Mouse (Mus musculus): ENCODE results near the gene Auts2. TPM values are rescaled to one million over a fixed set of nuclear protein-coding genes. Genes with fewer than 3 reads are reported as not detected.

Gene Auts2
- polyA plus RNA-seq, 1 experiment from 2014 or later = 69.8 TPM

DNA sequence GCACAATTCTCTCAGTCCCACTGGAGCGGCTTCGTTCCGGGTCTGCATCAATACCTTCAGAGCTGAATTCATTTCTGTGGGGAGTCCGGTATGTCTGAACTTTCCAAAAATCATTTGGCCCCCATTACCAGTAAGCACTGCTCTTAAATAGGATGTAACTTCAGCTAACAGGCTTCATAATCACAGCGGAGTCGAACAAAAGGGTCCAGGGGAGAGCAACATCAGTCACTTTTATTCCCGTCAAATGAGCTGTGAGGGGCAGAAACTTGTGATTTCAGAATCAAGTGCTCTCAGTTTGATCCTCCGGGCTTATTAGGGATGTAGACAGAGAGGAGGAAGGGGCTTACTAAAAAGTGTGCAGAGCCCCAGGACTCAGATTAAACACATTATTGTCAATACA is 629.6 kb downstream of the Auts2 start:
- peaks cover 3% of the 10 kb centered on the region for H3K4me1 ChIP-seq
- no peak overlapping the region for H3K4me2 ChIP-seq
- H3K27ac ChIP-seq = no peak overlapping the region
- 56% methylated on average over 8 of the region's 8 CpGs for WGBS
- no peaks in the 10 kb centered on the region for H3K36me3 ChIP-seq
- no peak overlapping the region for H3K9ac ChIP-seq
- no peak overlapping the region for H3K4me3 ChIP-seq
- H3K9me3 ChIP-seq = peaks cover 2% of the 10 kb centered on the region; the same call in 1 of the 2 replicates
- ATAC-seq (ENCODE audit: insufficient number of reproducible peaks, insufficient read depth, low FRiP score, low TSS enrichment, low read depth) = no peak
- H3K27me3 ChIP-seq = no peaks in the 10 kb centered on the region

DNA sequence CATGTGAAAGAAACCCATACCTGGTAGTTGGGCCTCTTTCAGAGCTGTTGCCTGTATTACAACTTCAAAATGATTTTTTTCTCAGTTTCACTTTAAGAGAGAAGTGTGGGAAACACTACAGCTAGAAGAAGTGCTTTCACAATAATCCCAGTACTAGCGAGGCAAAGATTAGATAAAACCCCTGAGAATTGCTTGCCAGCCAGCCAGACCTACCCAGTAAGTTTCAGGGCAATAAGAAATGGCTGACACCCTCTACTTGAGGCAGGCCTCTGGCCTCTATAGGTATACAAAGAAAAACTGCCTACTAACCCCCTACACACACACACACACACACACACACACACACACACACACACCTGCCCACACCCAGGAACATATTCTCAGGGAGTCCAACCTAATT is 630.2 kb downstream of the Auts2 start:
- H3K4me1 ChIP-seq = peaks cover 3% of the 10 kb centered on the region
- ATAC-seq (ENCODE audit: insufficient number of reproducible peaks, insufficient read depth, low FRiP score, low TSS enrichment, low read depth) = no peak
- H3K4me3 ChIP-seq = no peak overlapping the region
- H3K27ac ChIP-seq = no peak overlapping the region
- H3K4me2 ChIP-seq = no peak overlapping the region
- H3K9me3 ChIP-seq = peaks cover 4% of the 10 kb centered on the region; the same call in 1 of the 2 replicates
- WGBS = 58% methylated on average over 1 of the region's 1 CpGs
- no peak overlapping the region for H3K9ac ChIP-seq
- H3K36me3 ChIP-seq = no peaks in the 10 kb centered on the region
- no peaks in the 10 kb centered on the region for H3K27me3 ChIP-seq

DNA sequence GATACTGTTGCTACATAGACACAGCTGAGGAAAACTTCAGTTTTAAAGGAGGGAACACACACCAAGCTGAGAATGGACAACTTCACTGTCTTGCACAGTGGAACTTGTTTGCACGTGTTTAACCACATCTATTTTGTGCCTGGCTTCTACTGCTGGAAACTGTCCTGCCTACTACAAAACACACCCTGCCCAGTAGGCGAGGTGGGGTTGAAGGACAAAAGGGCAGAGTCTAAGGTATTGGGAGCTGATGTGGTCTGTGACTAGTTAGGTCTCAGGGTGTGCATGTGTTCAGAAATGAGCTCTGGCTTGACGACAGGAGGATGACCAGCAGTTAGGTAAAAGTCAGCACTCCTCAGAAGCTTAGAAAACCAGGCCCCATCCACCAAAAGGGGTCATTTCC is 636.8 kb downstream of the Auts2 start:
- H3K4me1 ChIP-seq = no peaks in the 10 kb centered on the region
- H3K27ac ChIP-seq = no peak overlapping the region
- no peaks in the 10 kb centered on the region for H3K27me3 ChIP-seq
- no peak overlapping the region for H3K4me2 ChIP-seq
- WGBS = 84% methylated on average over 3 of the region's 3 CpGs
- no peak for ATAC-seq (ENCODE audit: insufficient number of reproducible peaks, insufficient read depth, low FRiP score, low TSS enrichment, low read depth)
- no peak overlapping the region for H3K4me3 ChIP-seq
- H3K9ac ChIP-seq = no peak overlapping the region
- H3K36me3 ChIP-seq = no peaks in the 10 kb centered on the region
- H3K9me3 ChIP-seq = peaks cover 4% of the 10 kb centered on the region; the same call in 1 of the 2 replicates

DNA sequence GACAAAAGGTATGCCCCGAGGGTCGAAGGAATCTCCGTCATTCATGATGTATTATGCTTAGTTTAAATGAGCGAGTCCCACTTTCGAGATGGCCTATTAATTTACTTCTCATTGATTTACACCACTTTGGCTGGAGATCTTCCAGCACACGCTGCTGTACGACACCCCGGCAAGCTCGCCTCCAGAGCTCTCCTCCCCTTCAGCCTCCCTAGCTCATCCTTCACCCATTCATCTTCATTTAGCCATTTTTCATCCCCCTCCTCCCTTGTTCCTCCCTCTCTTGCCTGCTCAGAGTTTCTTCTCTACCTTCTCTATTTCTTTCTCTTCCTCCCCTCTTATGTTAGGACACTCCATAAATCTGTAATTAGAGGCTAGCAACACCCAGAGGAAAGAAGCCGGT is 638.7 kb downstream of the Auts2 start:
- Histone ChIP-seq H3K4me3 (no peak overlapping the region), H3K36me3 (no peaks in the 10 kb centered on the region), H3K9me3 (peaks cover 4% of the 10 kb centered on the region; the same call in 1 of the 2 replicates), H3K4me2 (no peak overlapping the region), H3K27ac (no peak overlapping the region), H3K9ac (no peak overlapping the region), H3K27me3 (no peaks in the 10 kb centered on the region), H3K4me1 (no peaks in the 10 kb centered on the region)
- 71% methylated on average over 10 of the region's 10 CpGs for WGBS
- no peak for ATAC-seq (ENCODE audit: insufficient number of reproducible peaks, insufficient read depth, low FRiP score, low TSS enrichment, low read depth)

DNA sequence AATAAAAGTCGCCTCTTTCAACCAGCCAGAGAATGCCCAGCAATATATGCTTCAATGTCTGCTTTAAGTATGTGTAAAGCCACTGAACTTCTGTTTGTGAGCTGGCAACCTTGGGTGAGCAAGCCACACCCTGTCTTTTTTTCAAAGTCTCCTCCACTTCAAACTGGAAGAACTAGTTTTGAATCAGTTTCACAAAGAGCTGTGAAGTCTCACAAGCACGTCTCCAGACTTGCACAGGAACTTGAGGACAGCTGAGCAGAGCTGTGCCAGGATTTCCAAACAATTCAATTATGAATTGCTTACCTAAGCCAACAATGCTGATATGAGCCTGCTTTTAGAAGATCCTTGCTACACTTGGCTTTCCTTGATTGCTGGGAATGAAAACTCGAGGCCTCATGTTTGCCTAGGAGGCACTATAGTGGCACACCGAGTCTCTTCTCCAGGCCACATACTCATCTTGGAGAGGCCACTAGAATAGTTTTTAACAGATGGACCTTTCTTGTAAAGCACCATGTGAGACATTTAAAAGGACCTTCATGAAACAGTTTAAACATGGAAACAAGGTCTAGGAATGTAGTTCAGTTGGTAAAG is 645.0 kb downstream of the Auts2 start:
- Histone ChIP-seq H3K4me2 (no peak overlapping the region), H3K9ac (no peak overlapping the region), H3K27ac (peak overlapping the region; percentile 62; the same call in 1 of the 2 replicates), H3K27me3 (no peaks in the 10 kb centered on the region), H3K9me3 (no peaks in the 10 kb centered on the region), H3K36me3 (no peaks in the 10 kb centered on the region), H3K4me3 (no peak overlapping the region), H3K4me1 (peaks cover 9% of the 10 kb centered on the region)
- WGBS = 61% methylated on average over 4 of the region's 4 CpGs
- ATAC-seq (ENCODE audit: insufficient number of reproducible peaks, insufficient read depth, low FRiP score, low TSS enrichment, low read depth) = no peak

DNA sequence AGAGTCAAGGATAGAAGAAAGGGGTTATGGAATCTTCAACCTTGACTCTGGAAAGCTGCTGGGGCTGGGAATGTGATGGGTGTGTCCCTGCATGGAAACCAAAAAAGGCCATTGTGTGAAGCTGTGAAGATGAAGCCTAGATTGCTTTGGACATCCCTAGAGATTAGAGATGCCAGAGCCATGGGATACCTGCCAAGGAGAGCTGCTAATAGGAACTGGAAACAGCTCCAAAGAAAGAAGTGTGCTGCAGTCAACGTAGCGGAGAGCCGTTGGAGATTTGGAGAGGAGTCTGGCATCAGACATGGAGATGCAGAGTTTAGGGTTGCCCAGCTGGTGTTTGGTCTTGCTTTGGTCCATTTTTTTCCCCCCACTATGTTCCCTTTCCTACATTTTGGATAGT is 656.5 kb downstream of the Auts2 start:
- H3K9ac ChIP-seq = no peak overlapping the region
- no peak overlapping the region for H3K27ac ChIP-seq
- WGBS = 95% methylated on average over 3 of the region's 3 CpGs
- H3K36me3 ChIP-seq = no peaks in the 10 kb centered on the region
- H3K4me3 ChIP-seq = no peak overlapping the region
- H3K4me2 ChIP-seq = no peak overlapping the region
- no peaks in the 10 kb centered on the region for H3K9me3 ChIP-seq
- 0 out of 2 replicates have a peak, but pooled peaks cover 5% of the 10 kb centered on the region for H3K4me1 ChIP-seq
- no peaks in the 10 kb centered on the region for H3K27me3 ChIP-seq
- no peak for ATAC-seq (ENCODE audit: insufficient number of reproducible peaks, insufficient read depth, low FRiP score, low TSS enrichment, low read depth)

DNA sequence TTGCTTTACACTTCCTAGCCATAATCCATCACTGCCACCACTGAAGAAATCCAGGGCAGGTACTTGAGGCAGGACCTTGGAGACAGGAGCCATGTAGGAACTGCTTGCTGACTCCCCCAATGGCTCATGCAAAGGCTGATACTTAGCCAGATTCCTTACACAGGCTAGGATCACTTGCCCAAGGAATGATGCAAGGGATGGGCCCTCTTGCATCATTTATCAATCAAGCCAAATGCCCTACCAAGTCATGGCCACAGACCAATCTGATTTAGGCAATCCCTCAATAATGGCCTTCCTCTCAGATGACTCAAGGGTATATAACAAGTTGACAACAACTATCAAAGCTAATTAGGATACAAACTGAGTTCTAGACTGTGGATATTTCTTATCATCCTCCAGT is 666.6 kb downstream of the Auts2 start:
- Histone ChIP-seq H3K9ac (no peak overlapping the region), H3K9me3 (no peaks in the 10 kb centered on the region), H3K4me1 (no peaks in the 10 kb centered on the region), H3K4me2 (no peak overlapping the region), H3K27ac (no peak overlapping the region), H3K4me3 (no peak overlapping the region), H3K36me3 (no peaks in the 10 kb centered on the region), H3K27me3 (no peaks in the 10 kb centered on the region)
- ATAC-seq (ENCODE audit: insufficient number of reproducible peaks, insufficient read depth, low FRiP score, low TSS enrichment, low read depth) = no peak

DNA sequence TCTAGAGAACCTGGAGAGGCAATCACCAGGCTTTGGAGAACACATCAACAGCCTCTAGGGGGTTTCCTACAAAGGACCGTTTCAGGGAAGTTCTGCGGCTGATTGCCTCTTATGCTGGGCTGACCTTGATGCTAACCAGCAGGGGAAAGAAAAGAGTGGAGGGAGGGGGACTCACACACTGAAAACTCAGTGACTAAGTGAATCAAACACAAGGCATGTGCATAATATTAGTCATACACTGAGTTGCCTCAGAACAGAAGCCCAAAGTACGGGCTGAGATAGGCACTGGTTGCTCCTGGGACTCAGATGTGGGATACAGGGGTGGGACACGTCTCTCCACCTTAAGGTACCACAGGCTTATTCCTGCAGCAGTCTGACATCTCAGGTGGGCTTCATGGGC is 667.2 kb downstream of the Auts2 start:
- H3K27ac ChIP-seq = no peak overlapping the region
- H3K4me1 ChIP-seq = no peaks in the 10 kb centered on the region
- H3K9ac ChIP-seq = no peak overlapping the region
- no peaks in the 10 kb centered on the region for H3K36me3 ChIP-seq
- no peaks in the 10 kb centered on the region for H3K9me3 ChIP-seq
- ATAC-seq (ENCODE audit: insufficient number of reproducible peaks, insufficient read depth, low FRiP score, low TSS enrichment, low read depth) = no peak
- H3K4me3 ChIP-seq = no peak overlapping the region
- H3K4me2 ChIP-seq = no peak overlapping the region
- H3K27me3 ChIP-seq = no peaks in the 10 kb centered on the region
- 53% methylated on average over 4 of the region's 4 CpGs for WGBS

DNA sequence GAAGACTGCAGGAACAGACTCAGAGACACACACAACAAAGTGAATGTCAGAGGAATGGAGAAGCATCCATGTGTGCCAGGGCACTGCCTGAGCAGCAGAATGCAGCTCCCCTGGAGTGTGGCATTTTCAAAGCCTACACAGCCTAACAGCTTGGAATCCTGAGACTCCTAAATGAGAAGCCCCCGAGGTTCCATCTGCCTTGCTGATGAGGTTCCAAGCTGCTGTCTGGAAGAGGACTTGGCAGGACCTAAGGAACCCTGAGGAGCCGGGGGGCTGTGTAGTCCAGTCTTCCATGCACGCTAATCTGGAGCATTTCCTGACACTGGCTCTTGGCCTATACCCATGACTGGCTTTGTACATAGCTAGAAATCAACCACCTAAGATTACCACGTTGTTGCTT is 670.0 kb downstream of the Auts2 start:
- Histone ChIP-seq H3K4me1 (peaks cover 3% of the 10 kb centered on the region; the same call in 1 of the 2 replicates), H3K9ac (no peak overlapping the region), H3K4me3 (no peak overlapping the region), H3K36me3 (no peaks in the 10 kb centered on the region), H3K27me3 (no peaks in the 10 kb centered on the region), H3K9me3 (no peaks in the 10 kb centered on the region), H3K27ac (no peak overlapping the region), H3K4me2 (no peak overlapping the region)
- 80% methylated on average over 4 of the region's 4 CpGs for WGBS
- no peak for ATAC-seq (ENCODE audit: insufficient number of reproducible peaks, insufficient read depth, low FRiP score, low TSS enrichment, low read depth)

DNA sequence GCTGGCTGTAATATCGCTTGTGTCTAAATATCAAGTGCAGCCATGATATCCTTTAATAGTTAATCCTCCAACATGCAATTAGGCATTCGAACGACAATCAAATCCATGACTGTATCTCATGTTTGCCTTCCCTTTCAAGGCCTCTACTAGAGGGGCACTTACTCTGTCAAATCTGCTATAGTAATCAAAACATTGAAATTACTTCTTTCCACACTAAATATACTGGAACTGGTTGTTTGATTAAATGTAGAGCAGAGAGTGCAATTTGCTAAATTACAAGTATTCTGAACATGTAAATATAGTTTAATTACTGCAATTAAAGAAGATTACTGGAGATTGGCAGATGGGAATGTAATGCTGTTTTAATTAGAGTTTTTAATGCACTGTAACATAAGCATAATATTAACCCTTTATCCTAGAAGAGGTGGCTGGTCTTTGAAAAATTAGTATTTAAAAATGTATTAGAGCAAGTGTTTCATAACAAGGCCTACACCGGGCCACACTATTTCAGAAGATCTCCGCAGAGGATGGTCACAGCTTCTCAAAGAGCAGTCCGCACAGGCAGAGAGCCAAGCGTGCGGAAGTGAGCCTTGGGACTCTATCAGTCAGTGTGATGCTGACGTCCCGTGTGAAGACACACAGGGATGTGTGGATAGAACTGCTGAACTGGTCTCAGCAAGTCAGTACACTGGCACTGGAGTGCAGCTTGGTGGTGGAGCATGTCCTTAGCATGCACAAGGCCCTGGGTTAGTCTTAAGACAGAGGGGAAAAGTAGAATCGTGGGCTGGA is 673.2 kb downstream of the Auts2 start:
- Histone ChIP-seq H3K9me3 (no peaks in the 10 kb centered on the region), H3K4me2 (no peak overlapping the region), H3K4me3 (no peak overlapping the region), H3K27me3 (no peaks in the 10 kb centered on the region), H3K9ac (no peak overlapping the region), H3K4me1 (peaks cover 6% of the 10 kb centered on the region), H3K27ac (no peak overlapping the region), H3K36me3 (no peaks in the 10 kb centered on the region)
- no peak for ATAC-seq (ENCODE audit: insufficient number of reproducible peaks, insufficient read depth, low FRiP score, low TSS enrichment, low read depth)
- 82% methylated on average over 11 of the region's 11 CpGs for WGBS

DNA sequence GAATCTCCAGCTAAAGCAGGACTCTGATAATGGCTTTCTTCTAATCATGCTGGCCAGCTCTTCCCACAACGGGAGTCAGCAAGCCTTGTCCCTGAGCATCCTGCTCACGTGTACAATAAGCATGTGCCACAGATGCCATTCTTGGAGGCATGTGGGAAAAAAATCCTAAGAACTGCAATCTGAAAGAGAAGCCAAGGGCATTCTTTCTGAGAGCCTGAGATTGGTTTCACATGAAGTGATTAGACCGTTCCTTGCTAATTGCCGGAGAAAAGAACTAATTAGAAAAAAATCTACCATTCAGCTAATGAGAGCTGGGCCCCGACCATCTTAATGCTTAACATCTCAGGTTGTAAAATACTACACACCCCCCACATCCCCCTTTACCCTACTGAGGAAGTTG is 677.9 kb downstream of the Auts2 start:
- Histone ChIP-seq H3K9ac (no peak overlapping the region), H3K4me1 (peaks cover 6% of the 10 kb centered on the region)
- no peak for ATAC-seq (ENCODE audit: insufficient number of reproducible peaks, insufficient read depth, low FRiP score, low TSS enrichment, low read depth)

DNA sequence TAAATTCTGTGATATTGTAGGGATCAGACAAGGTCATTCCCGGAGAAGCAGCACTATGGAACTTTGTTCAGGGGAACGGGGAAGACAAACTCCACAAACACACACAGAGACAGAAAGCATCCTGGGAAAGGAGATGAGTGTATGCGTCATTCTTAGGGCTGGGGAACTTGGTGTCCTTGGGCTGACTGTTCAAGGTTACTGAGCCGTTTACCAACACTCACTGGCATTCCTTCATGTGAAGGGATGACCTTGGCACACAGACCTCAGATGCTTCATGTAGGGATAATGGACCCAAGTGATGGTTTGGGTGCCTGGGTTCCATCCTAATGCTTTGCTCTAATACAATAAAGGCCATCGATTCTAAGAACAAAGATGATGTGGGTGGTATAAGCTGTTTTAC is 685.2 kb downstream of the Auts2 start:
- Histone ChIP-seq H3K36me3 (no peaks in the 10 kb centered on the region), H3K4me2 (no peak overlapping the region), H3K4me1 (peaks cover 29% of the 10 kb centered on the region), H3K27me3 (peaks cover 2% of the 10 kb centered on the region; the same call in 1 of the 2 replicates), H3K4me3 (no peak overlapping the region), H3K9ac (no peak overlapping the region), H3K9me3 (no peaks in the 10 kb centered on the region), H3K27ac (no peak overlapping the region)
- 86% methylated on average over 5 of the region's 5 CpGs for WGBS
- no peak for ATAC-seq (ENCODE audit: insufficient number of reproducible peaks, insufficient read depth, low FRiP score, low TSS enrichment, low read depth)

More for the DNA sequence above, 677.9 kb downstream of the Auts2 start:
- Histone ChIP-seq H3K4me3 (no peak overlapping the region), H3K9me3 (no peaks in the 10 kb centered on the region), H3K36me3 (no peaks in the 10 kb centered on the region), H3K27me3 (no peaks in the 10 kb centered on the region), H3K27ac (no peak overlapping the region), H3K4me2 (no peak overlapping the region)
- 44% methylated on average over 5 of the region's 5 CpGs for WGBS
